Mouse (Mus musculus) urinary bladder, postnatal 14 days (tissue): Measurements from ENCODE around the gene Myo16.
A peak's percentile ranks its signal among the peaks of the same experiment; 100 is the strongest.

ENCODE experiments used
- DNase-seq: peaks from one replicate; pipeline ENCODE4 v3.0.0; 2021; ENCODE audit warnings: low spot score

Gene Myo16

DNA sequence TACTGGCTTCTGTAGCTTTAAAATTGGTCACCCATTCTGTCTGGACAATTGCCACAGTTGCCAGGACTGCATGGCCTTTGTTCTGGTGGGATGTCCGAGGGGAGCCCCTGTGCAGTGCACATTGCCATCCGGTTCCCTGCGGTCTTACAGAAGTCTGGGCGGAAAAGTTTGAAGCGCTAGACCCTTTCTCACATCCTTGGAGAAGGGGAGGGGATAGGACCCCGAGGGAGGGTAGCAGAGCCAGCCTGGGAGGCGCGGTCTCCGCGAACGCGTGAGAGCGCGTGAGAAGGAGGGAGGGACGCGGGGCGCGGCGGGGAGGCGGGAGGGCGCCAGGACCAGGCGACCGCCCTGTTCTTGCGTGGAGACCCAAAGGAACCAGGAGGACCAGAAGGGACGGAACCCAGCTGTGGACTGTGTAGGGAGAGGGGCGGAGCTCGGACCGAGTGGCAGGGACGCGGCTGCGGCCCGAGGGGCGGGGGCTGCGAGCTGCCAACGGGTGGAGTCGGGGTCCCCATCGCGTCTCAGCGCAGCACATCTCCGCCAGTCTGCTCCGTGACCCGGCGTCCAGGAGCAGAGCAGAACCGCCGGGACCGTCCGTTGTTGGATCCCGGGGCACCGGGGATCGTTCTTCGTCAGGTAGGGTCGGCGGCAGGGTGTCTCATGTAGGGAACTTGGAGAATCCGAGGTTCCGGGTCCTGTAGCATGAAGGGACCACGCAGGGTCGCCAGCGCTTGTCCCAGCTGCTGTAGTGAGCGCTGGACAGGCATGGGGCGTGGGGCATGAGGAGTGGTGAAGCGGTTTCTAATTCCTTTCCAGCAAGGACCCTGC lies at the start of gene Myo16:
Myo16 (plus strand) TSS at position 301 of the 828 bp plus-strand sequence.
- DNase-seq: no peak

DNA sequence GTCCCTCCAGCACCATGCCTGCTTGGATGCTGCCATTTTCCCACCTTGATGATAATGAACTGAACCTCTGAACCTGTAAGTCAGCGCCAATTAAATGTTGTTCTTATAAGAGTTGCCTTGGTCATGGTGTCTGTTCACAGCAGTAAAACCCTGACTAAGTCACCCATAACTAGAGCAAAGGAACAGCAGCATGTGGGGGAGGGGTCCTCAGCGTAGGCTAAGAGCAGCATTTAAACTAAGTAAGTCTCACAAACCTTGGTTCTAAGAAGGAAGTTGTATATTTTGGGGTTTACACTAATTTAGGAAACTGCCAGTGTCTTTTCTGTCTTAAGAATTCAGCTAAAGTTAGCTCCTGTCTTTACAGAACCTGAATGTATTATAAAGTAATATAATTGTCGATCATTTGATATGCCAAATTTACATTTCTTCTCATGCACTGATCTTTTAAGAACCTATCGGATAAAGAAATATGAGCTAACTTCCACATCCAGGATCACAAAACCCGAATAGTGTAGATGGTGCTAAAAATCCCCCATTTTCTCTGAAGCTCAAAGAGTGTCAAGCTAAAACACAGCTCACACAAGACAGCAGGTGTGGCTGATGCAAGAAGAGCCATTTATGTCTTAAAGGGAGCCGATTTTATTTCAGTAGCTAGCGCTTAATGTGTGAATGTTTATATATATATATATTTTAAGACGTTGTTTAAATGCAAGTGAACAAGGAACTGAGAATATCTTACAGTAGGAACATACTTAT lies 45.0 kb upstream of the Myo16 start:
- no peak for DNase-seq

DNA sequence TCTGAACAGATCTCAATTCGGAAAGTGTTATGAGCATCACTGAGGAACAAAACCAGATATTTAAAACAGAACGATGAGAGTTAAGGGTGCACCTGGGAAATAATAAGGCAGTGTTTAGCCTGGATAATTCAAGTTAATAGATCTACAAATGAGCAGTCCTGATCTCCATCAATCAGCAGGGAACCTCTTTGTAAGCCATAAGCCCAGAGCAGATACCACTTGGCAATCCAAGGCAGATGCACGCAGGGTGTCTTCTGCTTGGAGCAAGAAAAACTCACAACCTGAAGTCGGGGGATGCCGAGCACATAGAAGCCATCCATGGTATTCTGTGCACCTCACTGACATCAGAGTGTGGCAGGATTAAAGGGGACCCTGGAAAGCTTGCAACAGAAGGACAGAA lies 31.0 kb upstream of the Myo16 start:
- DNase-seq: no peak

DNA sequence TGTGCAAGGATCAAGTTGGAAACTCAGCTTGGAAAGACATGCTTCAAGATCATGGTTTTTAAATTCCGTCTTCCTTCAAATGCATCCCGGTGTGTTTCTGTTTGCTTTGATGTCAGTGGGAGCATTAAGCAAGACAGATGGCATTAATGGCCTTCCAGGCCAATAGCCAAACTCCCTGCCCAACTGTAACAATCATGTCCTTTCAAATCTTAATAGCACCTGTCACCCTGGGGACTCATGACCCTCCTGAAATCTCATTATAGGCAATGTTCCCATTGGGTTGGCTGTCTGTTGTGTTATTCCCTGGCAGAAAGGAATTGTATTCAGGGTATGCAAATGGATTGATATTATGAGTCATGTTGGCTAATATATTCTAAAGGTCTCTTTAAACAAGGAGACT lies 30.3 kb upstream of the Myo16 start:
- DNase-seq: no peak

DNA sequence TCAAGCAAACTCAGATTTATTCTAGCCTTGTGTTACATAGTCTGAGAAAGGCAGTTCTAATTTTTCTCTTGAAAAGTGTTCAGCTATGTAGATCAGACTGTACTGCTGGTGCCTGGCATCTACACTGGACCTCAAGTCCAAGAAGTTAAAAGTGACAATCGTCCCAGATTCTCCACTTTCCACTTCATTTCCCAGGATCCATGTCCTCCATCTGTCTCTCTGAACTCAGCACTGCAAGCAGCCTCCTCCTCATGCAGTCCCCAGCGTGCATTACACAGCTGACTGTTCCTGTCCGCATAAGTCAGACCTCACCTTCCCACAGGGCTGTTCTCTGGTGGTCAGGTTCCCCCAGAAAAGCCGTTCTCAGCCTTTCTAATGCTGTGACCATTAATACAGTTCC lies 28.0 kb upstream of the Myo16 start:
- DNase-seq: no peak

DNA sequence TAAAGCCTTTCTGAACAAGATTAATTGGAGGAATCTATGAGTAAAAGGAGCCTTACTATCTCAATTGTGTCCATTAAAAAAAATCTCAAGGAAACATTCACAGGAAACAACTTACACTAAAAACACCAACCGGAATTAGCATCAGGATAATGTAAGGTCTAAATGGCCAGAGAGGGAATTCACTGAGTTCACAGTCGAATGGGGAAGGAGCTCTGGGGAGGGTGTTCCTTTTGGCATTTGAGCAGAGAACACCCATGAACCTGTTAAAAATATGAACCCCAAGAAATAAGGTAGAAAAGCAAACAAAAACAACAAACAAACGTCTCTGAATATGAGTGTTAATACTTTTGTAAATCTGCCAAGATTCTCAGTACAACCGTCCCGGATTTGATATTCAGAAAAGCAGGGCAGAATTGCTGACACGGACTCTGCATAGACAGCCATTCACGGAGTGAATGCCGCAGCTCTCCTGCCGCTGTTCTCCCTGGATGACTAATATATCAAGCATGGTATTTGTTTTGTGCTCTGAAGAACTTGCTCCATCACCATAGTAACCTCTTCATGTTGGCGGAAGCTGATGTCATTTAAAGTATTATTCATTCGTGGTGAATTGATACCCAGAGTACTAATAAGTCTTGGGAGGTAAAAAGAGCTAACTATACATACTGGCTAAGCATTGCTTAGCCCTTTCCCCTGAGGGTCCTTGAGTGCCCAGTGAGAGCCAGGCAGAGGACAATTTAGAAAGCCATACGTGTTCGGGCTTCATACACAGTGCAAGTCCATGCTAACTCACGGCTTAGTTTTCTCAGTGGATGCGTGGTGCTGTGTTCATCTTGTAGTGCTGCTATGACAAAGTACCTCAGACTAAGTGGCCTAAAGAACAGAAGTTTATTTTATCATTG lies 22.9 kb upstream of the Myo16 start:
- peak; percentile 3 for DNase-seq

DNA sequence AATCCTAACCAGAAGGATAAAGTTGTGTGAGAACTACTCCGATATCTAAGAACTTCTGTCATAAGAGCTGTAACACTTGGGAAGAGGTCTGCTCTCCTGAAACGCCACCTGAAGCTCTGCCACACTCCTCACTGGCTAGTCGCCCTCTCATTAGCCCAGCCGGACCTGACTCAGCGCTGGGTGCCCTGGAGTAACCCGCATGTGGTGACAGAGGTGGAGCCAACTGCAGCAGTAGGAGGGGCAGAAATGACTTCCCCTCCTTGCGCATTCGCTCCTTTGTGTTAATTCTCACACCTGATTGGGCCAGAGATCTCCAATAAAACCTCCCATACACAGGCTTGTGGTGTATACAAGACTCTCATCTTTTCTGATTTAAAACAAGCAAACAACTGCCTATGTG lies 14.2 kb upstream of the Myo16 start:
- DNase-seq: no peak

DNA sequence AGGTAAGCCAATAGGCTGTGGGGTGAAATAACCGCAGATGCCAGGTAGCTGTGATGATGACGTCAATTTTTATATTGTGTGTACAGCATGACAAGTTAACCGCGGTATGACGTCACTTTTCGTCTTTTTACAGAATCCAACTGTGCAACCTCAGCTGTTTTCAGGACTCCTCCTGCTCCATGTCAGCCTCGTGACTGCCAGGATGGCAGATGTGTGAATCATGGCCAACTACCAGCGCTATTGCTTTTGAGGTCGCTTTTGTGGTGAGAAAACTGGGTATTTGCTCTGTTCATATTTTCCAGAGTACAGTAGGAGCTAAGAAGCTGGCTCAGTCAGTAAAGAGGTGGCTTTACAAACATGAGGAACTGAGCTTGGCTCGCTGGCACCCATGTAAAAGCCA lies 9.8 kb upstream of the Myo16 start:
- DNase-seq: no peak

DNA sequence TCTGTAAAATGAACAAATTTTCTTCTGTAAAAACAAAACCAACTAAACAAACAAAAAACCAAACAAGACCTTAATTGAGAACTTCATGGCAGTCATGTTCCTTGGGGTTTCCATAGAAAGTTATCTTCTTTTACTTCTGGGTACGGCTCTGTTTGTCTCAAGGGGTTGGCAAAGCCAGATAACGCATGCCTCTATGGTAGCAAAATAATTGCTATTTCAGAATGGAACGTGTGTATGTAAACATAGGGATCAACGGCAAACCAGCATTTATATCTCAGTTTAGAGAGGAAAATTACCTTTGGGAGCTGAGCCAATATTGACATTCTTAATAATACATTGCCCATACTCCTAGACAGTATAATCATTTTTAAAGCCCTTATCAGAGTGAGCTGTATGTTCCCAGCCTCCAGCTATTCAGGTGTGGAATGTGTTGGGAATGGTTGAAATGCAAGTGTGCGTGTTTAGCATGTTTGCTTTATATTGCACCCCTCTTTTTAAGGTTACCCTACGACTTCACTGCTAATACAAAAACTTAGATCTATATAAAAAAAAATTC lies 1.9 kb upstream of the Myo16 start:
- DNase-seq: no peak

DNA sequence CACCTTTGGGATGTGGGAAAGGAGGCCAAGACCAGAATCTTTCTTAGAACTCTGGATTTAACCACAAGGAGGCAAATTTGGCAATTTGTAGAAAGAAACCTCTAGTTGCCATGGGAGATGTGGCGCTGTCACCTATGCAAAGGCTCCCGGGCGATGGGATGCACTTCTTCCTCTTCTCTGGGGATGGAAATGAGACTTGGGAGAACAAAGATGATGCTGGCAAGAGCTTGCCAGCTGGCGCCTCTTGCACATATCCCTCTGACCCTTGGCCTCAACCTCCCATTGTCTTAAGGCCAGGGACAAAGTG lies 681 bp downstream of the Myo16 start:
- DNase-seq: no peak

DNA sequence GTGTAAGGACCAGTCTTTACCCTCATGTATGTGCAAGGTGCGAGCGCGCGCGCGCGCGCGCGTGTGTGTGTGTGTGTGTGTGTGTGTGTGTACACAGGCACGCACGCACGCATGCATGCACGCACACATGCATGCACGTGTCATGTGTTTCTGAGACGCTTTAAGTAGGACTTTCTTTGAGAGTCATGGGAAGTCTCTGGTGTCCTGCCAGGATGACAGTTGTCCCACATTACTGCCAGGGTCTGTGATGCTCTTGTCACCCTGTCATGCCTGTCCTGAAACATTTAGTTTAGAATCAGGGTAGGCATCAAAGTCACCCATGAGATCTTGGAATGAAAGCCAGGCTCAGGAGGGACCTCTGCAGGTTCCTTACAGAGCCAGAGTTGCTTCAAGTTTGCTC lies 1.4 kb downstream of the Myo16 start:
- DNase-seq: no peak

DNA sequence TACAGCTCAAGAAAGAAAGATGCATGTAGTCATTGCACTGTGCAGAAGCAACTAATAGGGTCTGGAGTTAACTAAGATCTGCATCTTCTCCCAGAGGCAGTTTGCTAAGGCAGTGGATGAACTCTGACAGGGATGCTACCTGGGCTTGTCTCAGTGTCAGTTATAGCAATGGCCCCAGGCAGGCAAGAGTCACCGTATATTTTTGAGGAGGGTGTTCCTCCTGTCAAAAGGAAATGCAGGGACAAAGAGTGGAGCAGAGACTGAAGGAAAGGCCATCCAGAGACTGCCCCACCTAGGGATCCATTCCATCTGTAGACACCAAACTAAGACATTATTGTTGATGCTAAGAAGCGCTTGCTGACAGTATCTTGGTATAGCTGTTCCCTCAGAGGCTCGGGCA lies 7.4 kb downstream of the Myo16 start:
- DNase-seq: no peak

DNA sequence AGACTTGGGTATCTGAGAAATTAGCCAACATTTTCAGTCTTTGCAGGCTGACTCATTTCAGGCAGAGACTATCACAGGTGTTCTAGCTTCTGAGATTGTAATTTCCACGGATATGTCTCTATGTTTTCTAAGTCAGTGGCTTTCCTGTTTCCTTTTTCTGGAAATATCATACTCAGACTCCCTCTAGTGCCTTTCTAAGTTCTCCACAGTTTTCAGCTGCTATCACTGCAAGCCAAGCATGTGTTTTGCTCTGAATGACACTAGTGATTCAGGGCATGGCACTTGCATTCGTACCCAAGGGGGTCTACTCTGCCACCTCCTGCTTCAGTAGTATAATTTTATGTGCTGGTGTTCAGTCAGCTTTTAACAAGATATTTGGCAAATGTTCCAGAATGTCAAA lies 11.2 kb downstream of the Myo16 start:
- DNase-seq: no peak

DNA sequence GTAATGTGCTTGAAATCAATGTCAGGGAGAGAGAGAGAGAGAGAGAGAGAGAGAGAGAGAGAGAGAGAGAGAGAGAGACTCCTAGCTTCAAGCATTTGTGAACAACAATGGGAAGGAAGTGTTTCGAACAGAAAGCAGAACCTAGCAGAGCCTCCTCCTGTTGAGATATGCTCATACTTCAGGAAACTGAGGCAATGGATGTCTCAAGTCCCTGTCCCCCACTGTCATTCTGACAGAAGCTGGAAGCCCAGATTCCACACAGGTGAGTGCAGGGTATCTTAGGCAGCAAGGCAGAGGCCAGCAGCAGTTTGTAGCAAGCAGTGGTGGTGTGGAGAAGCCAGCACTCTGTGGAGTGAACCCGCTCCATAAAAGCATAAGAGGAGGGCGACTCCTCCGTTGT lies 14.6 kb downstream of the Myo16 start:
- DNase-seq: no peak

DNA sequence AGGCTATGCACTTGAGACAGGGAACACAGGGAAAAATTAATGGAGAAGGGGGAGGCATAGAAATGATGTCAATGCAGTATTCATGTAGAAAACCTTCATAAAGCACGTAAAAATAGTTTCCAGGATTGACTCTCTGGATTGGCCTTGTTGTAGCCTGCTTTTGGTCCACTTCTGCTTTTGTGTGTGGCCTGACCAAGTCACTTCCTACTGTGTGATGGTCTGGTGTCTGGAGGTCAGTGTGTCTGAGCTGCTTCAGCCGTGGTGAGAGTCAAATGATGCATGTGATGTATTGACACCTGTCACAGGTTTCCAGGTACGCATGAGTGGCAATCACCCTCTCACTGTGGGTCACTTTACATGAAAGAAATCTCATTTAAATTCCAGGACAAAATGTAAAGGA lies 16.2 kb downstream of the Myo16 start:
- DNase-seq: no peak

DNA sequence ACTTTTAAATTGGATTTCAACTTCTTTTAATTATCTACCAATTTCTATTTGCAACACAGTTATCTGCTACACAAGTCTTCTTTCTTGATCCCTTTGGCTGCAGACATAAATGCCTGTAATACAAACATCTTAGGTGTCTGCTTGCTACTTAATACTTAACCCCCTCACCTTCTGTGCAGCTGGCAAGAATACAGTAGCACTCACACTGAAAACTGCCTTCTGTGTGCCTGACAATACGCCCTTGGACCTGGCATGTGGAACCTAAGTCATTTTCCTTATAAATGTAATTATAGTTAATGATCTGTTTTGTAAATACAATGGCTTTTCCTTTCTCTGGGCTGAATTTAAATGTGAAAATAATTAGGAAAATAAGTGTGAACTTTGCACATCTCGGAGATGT lies 17.6 kb downstream of the Myo16 start:
- DNase-seq: no peak

DNA sequence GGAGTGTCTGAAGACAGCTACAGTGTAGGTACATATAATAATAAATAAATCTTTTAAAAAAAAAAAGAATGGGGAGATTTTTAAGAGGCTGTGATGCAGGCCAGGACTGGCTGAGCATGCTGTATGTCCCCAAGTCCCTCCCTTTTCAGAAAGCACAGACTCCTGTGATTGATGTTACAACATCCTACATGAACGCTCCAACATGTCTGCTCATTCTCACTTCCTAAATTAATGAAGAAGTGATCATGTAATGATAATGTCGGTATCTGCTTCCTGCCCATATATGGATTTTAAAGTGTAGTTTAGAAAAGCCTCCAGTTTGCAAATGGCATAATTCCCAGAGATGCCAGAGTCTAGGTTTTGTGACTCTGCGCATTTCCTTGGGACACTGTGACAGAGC lies 18.6 kb downstream of the Myo16 start:
- no peak for DNase-seq

DNA sequence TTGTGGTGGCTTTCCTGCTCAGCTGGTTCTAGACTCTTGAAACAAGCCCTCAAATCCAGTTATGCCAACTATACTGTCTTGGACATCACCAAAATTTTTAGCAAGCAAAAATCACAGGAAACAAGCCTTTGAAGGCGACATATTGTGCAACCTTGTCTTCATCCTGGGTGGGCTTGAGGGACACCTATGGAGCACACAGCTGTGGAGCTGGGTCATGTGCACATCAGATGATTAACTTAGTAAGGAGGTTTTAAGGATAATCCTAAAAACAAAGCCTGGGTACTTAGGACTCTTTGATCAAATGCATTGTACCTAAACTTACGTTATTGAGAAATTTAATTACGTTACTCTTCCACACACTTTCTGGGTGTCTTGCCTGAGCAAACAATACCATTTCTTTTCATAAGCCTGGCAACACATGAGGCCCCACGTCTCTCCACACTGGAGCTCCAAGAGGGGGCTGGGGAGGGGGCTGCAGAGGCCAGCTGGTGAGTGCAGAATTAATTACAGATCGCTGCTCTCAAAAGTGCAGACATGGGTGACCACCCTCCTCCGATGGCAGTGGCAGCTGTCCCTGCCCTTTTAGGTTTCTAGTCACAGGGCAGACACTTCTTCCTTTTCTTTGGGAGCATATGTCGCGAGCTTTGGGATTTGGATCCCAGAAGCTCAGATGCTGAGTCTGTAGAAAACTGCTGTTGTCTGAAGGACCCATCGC lies 19.5 kb downstream of the Myo16 start:
- DNase-seq: no peak

DNA sequence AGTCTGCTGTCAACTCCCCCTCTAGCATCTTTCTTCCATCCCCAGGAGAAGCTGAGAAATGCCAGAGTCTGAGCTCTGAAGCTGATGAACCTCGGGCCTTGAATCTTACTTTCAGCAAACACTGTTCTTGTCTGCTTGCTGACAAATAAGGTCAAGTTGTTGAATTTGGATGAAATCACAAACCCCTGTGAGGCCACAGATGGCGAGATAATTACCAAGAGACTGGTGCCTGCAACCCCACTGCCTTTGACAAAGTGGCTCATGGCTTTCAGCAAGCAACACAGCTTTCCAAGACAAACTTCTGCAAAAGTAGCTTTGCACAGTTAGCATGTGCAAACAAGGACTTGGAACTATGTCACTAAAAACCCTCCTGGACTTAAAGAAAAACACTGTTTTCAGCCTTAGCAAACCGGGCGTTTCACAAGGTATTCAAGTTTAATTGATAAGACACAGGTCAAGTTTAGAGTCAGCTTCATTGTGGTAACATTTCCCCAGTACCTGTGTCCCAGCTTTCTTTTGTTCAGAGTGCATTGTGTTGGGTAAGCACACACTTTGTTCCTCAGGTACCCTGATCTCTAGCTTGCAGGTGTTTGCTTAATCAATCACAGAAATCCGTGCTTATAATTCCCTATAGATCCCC lies 20.6 kb downstream of the Myo16 start:
- DNase-seq: no peak

DNA sequence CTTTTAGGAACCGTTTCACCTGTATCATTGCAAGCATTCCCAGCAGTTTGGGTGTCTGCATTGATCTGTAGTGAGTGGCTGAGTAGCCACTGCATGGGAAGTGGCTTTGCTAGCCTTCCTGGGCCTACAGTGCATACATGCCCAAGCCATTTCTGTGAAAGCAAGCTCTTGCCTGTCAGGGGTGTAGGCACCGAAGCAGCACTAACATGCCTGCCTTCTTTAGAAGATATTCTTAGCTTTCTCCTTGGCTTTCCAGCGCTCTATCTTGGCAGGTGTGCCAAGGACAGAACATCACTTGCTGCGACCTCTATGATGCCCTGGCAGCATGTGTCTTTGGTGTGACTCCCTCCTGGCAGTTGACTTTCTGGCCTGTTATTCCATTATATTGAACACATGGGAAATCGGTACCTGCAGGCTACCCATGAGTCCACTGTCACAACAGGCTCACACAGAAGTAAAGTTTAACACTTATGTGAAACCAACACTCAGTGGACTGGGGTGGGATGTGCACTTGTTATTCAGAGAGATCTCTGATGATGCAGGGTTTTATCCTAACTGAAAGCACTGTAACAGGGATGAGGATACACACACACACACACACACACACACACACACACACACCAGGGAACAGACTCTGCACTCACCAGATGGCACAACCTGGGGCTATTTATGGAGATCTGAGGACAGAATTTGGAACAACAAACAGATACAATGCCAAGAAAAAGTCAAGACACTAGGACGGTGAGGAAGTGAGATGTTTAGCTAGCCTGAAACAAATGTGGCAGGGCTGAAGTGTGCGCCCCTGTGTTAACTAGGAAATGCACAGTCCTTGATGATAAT lies 21.4 kb downstream of the Myo16 start:
- DNase-seq: no peak
